Mouse (Mus musculus): ENCODE measurements around the gene Gtf2a1l.

DNA sequence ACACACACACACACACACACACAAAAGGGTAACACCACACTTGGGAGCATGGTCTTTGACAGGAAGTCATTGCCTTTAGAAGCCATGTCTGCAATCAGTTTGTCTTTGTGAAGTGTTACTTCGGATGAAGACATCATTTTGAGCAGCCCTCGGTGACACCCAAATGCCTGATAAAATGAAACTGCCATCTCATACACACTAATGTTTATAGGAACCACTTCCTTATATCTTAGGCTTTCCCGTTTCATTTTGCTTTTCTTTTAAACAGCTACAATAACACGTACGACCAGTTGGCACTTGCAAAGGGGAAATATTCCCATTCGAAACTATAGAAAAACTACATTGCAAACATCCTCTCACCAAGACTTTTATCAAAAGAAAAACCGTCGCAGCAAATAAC is 81.2 kb downstream of the Gtf2a1l start:
- TF ChIP-seq EP300 (IDR thresholded peaks at IDR 0.05; ENCODE audit: insufficient read depth, low read depth, low read length): no peak
- no peak for TF ChIP-seq CTCF (IDR thresholded peaks at IDR 0.05)

Data from heart, adult 2 months (tissue).